Mouse (Mus musculus) adrenal gland, postnatal 25 days (tissue): ENCODE measurements at regions not wholly inside any gene's neighbourhood (a gene's known extent, or its start where the extent isn't known, plus 50 kb on each side); places are given as distances from the start of the nearest gene placed in this dataset.

Source experiments
- DNase-seq: peaks from one replicate; pipeline ENCODE4 v3.0.0; 2021; ENCODE audit warnings: mixed read lengths

DNA sequence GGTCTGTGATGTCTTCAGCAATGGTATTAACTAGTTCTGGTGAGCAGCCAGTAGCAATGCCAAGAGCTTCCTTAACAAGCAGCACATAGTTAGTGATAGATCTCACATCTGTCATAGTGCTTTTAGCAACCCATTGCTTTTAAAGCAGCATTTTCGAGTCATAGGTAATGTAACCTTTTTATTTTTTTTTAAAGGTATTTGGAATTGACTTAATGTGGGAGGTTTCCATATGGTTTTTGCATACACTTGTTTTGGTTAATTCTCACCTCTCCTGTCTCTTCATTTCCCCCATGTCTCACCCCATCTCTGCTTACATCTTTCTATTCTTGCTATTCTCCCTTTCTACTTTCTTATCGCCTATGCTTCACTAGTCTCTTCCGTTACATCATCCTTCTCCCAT is 1322.0 kb upstream of the A1bg start:
- no peak for DNase-seq

DNA sequence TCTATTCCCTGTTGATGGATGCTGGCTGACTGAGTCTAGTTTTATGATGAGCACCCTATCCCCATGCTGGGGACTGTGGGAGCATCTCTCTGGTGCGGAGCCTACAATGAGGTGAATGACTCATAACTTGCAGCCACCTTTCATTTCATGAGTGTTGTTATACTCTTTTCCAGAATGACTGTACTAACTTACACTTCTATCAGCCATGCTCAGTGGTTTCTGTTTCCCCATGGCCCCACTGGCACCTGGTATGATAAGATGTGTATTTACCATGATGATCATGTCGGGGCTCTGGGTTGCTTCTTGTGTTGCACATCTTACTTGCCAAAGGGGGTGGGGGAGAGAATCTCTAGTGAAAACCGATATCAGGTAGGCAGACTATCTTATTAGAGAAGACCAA is 1317.2 kb upstream of the A1bg start:
- no peak for DNase-seq

GRCm38 (mm10) chr15:62238503-62239045 is 1315.8 kb upstream of the A1bg start:
- no peak for DNase-seq

- DNase-seq, result no peak
Observed at GRCm38 (mm10) chr15:62236056-62236455, 1313.2 kb upstream of the A1bg start.

DNA sequence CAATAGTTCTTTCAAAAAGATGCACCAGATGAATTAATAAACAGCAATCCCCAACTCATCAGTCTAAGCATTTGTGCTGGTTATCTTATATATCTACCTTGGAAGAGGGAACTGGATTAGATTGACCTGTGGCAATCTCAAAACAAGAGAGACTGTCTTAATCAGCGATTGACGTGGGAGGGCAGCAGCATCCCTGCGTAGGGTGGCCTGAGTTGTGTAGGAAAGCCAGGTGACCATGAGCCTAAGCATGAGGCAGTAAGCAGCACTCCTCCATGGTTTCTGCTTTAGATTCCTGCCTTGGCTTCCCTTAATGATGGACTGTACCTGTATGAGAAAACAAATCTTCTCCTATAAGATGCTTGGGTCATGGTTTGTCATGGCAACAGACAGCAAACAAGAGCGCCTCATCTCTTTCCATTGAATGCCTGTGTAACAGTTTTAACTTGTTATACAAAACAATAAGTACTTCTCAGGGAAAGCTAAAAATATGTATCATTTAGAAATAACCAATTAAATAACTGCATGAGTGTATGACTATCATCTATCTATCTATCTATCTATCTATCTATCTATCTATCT is 1311.5 kb upstream of the A1bg start:
- no peak for DNase-seq

GRCm38 (mm10) chr15:62233154-62233553 is 1310.3 kb upstream of the A1bg start:
- DNase-seq, result no peak

DNA sequence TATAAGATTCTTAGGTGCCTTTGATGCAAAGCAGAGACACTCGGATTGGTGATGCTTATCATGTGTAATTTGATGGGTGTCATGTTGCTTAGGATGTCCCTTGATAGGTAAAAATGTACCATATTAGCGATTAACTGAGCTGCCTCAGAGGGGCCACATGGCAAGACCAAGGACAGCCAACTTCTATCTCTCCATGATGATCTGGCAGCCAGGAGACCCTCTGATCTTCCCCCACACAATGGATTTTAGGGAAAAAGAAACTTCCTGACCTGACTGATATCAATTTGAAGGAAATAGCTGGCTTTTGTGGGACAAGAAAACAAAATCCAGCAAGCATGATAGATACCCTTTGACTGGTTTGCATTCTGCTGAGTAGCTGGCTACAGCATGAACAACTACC is 1308.9 kb upstream of the A1bg start:
- no peak for DNase-seq

- DNase-seq, result no peak
Observed at GRCm38 (mm10) chr15:62230773-62231172, 1308.0 kb upstream of the A1bg start.

GRCm38 (mm10) chr15:62229491-62230283 is 1306.9 kb upstream of the A1bg start:
- DNase-seq, result peak; percentile 12

DNA sequence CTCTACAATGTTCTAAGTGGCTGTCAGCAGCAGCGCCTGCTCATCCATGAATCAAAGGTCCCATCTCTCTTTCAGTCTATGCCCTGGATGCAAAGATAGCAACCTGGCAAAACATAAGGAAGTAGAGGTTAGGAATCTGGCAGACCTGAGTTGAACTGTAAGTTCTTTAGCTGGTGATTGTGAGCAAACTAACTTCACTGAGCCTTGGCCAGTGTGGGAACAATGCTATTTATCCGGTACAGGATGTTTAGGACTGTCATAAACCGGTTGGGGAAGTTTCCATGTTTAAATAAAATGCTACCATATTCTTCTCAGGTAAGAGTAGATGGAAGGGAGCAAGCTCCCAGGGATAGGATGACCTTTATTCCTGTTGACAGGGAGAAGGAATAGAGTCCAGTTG is 1306.2 kb upstream of the A1bg start:
- DNase-seq, result no peak

DNA sequence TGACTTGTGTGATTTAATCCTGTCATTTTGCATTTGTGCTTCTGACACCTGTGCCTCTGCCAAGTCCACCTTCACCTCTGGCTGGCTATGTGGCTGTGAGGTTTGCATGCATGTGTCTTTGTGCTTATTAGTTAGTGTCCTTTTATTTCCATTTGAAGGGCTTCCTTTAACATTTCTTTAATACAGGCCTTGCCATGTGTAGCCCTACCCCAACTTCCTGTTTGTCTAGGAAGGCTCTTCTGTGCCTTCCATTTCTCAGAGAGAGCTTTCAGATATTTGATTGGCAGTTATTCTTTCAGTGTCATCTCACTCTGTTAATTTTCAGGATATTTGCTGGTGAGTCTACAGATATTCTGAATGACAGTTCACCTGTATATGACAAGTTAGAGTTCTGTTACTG is 1302.0 kb upstream of the A1bg start:
- DNase-seq, result no peak

- no peak for DNase-seq
Observed at GRCm38 (mm10) chr15:62224191-62224590, 1301.4 kb upstream of the A1bg start.

DNA sequence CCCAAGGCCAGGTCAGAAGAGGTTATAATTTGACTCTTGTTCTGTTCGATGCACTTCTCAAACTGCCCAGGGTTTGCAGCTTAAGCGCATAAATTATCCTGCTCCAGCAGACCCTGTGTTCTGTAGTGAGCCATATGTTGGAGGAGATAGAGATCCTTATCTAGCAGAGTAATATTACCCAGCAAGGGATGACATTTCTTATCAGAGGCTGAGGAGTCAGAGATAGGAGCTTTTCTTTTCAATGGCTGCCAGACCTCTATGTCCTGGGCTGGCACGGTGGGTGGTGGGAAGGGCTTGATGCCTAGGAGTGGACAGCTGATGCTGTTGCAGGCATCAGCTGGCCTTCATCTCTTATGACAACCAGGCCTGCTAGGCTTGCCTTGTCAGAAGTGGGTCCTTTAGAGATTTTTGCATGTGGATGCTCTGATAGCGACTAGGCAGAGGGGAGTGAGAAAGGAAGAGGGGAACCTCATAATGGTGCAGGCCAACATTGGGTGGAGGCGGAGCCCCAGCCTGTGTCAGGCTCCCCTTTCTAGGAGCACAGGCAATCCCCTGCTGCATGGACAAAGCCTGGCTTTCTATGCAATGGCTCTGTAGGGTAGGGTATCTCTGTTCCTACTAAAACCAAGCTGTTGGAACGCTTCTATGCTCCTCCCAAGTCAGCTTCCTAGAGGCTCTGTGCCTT is 1300.5 kb upstream of the A1bg start:
- peak; percentile 56 for DNase-seq

GRCm38 (mm10) chr15:62222731-62223130 is 1299.9 kb upstream of the A1bg start:
- peak; percentile 57 for DNase-seq

GRCm38 (mm10) chr15:62222201-62222600 is 1299.4 kb upstream of the A1bg start:
- DNase-seq, result no peak

DNA sequence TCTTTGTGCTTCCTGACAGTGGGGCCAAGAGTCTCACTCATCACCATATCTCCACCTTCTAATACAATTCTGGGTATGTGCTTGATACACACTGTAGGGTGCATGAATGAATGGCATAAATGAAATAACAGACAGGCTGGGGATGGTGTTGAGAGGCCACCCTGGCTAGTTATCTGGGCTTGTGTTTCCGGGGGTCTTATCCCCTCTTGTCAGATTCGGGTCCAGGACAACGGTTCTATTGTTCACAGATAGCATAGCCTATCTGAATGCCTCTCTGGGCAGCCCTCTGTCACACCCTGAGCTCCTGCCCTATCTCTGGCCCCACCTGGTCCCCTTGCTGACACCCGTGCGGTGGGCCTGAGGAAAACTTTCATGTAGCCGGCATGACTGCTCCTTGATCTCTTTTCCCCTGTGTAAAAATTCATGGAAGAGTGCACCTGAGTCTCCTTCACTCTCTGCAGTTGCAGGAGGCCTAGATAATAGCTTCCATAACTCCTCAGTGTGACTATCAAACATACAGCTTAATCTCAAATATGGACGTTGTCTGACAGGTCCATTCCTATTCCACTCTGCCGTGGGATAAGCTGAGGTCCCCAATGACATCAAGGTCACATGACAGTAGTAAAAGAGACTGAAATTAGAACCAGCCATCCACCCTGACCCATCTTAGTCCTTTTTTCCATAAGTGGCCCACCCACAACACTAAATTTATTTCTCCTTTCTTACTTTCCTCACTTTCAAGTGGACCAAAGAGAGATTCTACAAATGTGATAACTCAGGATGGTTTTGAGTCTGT is 1298.4 kb upstream of the A1bg start:
- DNase-seq, result no peak

- no peak for DNase-seq
Observed at GRCm38 (mm10) chr15:62220620-62221019, 1297.8 kb upstream of the A1bg start.

DNA sequence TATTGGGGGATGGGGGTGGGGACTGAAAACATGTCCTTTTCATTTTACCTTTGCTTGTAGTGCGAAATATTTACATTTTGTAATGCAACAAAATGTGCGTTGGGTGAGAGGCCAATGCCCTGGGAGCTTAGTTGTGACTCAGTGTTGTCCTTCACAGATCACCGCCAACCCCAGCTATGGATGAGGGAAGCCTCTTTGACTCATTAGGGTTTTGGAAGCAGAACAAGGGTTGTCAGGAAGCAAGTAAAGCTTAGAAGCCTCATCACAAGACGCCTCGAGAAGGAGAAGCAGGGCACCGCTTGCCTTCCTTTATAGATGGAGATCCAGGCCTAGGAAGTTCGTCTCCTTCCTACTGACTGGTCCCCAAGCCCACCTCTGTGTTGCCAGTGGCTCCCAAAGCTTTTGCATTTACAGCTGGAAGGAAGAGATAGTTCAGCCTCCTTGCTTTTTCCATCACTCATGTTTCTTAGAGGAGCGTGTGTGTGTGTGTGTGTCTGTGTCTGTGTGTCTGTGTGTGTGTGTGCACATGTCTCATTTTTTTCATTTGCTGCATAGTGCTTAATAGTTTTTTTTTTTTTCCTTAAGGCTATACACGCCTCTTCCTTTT is 1297.2 kb upstream of the A1bg start:
- DNase-seq, result peak; percentile 21

GRCm38 (mm10) chr15:62218346-62219080 is 1295.7 kb upstream of the A1bg start:
- peak; percentile 26 for DNase-seq

DNA sequence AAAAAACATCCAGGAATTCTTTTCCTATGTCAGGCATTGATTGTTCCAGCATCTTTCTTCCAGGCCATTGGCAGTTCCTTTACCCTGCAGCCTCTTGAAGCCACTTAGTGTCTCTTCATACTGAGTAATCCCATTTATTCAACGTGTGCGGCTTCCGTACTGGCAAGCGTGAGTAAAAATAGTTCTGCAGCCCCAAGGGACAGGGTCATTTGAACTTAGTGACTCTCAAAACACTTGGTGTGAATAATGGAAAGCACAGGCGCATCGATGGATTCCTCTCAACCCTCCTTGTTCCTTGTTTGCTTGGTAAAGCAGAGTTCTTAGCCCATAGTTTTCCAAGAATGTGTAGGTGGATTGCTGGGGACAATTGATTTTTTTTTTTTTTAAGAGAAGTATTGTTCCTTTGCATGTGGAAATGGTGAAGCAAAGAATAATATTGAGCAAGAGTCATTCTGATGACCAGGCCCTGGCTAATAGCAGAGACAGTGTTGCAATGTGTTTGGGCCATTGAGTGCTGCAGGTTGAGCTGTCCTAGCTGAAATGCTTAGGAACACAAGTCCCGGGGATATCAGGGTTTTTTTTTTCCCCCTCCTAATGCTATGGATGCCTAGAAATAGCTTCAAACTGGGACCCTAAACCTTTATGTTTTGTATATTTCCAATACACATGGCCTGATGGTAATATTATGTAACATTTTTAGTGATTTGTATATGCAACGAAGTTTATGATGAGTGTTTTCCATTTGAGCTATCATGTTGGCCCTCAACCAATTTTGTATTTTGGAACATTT is 1294.1 kb upstream of the A1bg start:
- DNase-seq, result no peak
